Mouse (Mus musculus): Measurements from ENCODE around the gene Dnal1. TPM values are rescaled to one million over a fixed set of nuclear protein-coding genes. Genes with fewer than 3 reads are reported as not detected.

The Dnal1 gene
- total RNA-seq (2023), result 0.33 TPM

GRCm38 (mm10) chr12:84114153-84114994 is at the start of gene Dnal1:
Gene Dnal1 (plus strand): TSS chr12:84114366.

GRCm38 (mm10) chr12:84068986-84069385 is 45.2 kb upstream of the Dnal1 start, which contains the start of gene Acot5:
Gene Acot5 (plus strand): TSS chr12:84069325.

GRCm38 (mm10) chr12:84100604-84101492 is 13.3 kb upstream of the Dnal1 start, which contains the start of gene Acot6:
Gene Acot6 (plus strand): TSS chr12:84100654.

GRCm38 (mm10) chr12:84147954-84148621 is 33.9 kb downstream of the Dnal1 start, which contains the start of gene Pnma1:
Gene Pnma1 (minus strand): TSS chr12:84148489.

Other genes starting within 250 kb of the Dnal1 start
- 72.2 TPM for gene Numb, start 192.4 kb upstream of the Dnal1 start, total RNA-seq (2023)
- gene Riox1, start 163.8 kb upstream of the Dnal1 start, total RNA-seq (2023), result 25.4 TPM
- gene Heatr4, start 129.5 kb upstream of the Dnal1 start, total RNA-seq (2023), result not detected
- 90.3 TPM for gene Acot2, start 126.5 kb upstream of the Dnal1 start, total RNA-seq (2023)
- 6.3 TPM for gene Acot1, start 104.9 kb upstream of the Dnal1 start, total RNA-seq (2023)
- gene Acot4, start 76.0 kb upstream of the Dnal1 start, total RNA-seq (2023), result 0.12 TPM
- gene Gm49366, start 75.4 kb upstream of the Dnal1 start, total RNA-seq (2023), result not detected
- not detected for gene Acot3, start 62.2 kb upstream of the Dnal1 start, total RNA-seq (2023)
- gene Acot5, start 45.0 kb upstream of the Dnal1 start, total RNA-seq (2023), result not detected
- 2.2 TPM for gene Acot6, start 13.7 kb upstream of the Dnal1 start, total RNA-seq (2023)
- 11.9 TPM for gene Pnma1, start 34.1 kb downstream of the Dnal1 start, total RNA-seq (2023)
- 163 TPM for gene Elmsan1, start 104.5 kb downstream of the Dnal1 start, total RNA-seq (2023)
- gene Ptgr2, start 170.9 kb downstream of the Dnal1 start, total RNA-seq (2023), result 15.2 TPM
- 63.9 TPM for gene Zfp410, start 202.5 kb downstream of the Dnal1 start, total RNA-seq (2023)
- 22.0 TPM for gene Coq6, start 247.3 kb downstream of the Dnal1 start, total RNA-seq (2023)
- gene Fam161b, start 247.5 kb downstream of the Dnal1 start, total RNA-seq (2023), result 0.47 TPM